Mouse (Mus musculus) kidney, adult 2 months (tissue): Measurements from ENCODE around the gene 4930519P11Rik.

ENCODE experiments used
- CTCF ChIP-seq: fragments of 200-500 bp; conservative IDR thresholded peaks from 2 replicates; pipeline ENCODE4 v1.5.1; 2011; ENCODE audit warnings: low read depth, mild to moderate bottlenecking, control low read depth, low read length, moderate library complexity, mixed read lengths; ENCODE audit not compliant: insufficient read depth, insufficient read length
- POLR2A ChIP-seq: fragments of 200-500 bp; IDR thresholded peaks from one replicate; pipeline ENCODE4 v1.6.1; 2011; ENCODE audit warnings: low read depth, low read length, control low read depth

- TF ChIP-seq POLR2A (no peak), CTCF (no peak)
Observed at GRCm38 (mm10) chr2:154642712-154643385, 29.6 kb upstream of the 4930519P11Rik start.
